Mouse (Mus musculus) E14TG2a.4 (cell line): ENCODE measurements at regions not wholly inside any gene's neighbourhood (a gene's known extent, or its start where the extent isn't known, plus 50 kb on each side); places are given as distances from the start of the nearest gene placed in this dataset.

Experiments used
- H3K27me3 ChIP-seq: 2 replicates; pipeline ENCODE4 v1.6.1; 2014; ENCODE audit warnings: low read length, control low read depth; ENCODE audit not compliant: insufficient read depth
- H3K36me3 ChIP-seq: 2 replicates; pipeline ENCODE4 v1.6.1; 2014; ENCODE audit warnings: low read length, control low read depth; ENCODE audit not compliant: insufficient read depth
- H3K4me1 ChIP-seq: replicated peaks from 2 replicates; pipeline ENCODE4 v1.6.1; 2014; ENCODE audit warnings: low read depth, low read length, control low read depth
- H3K4me3 ChIP-seq: replicated peaks from 2 replicates; pipeline ENCODE4 v1.5.1; 2014; ENCODE audit warnings: mild to moderate bottlenecking, low read length
- H3K9me3 ChIP-seq: 2 replicates; pipeline ENCODE4 v1.6.1; 2014; ENCODE audit warnings: low read length, control low read depth
- CTCF ChIP-seq: conservative IDR thresholded peaks from 2 replicates; pipeline ENCODE4 v1.5.1; 2014; ENCODE audit warnings: low read length
- NANOG ChIP-seq: IDR thresholded peaks from 2 replicates; pipeline ENCODE4 v1.6.1; 2014; ENCODE audit warnings: borderline replicate concordance, low read length, mixed read lengths
- POU5F1 ChIP-seq: IDR thresholded peaks from 2 replicates; pipeline ENCODE4 v1.6.1; 2014; ENCODE audit warnings: low read length, borderline replicate concordance

DNA sequence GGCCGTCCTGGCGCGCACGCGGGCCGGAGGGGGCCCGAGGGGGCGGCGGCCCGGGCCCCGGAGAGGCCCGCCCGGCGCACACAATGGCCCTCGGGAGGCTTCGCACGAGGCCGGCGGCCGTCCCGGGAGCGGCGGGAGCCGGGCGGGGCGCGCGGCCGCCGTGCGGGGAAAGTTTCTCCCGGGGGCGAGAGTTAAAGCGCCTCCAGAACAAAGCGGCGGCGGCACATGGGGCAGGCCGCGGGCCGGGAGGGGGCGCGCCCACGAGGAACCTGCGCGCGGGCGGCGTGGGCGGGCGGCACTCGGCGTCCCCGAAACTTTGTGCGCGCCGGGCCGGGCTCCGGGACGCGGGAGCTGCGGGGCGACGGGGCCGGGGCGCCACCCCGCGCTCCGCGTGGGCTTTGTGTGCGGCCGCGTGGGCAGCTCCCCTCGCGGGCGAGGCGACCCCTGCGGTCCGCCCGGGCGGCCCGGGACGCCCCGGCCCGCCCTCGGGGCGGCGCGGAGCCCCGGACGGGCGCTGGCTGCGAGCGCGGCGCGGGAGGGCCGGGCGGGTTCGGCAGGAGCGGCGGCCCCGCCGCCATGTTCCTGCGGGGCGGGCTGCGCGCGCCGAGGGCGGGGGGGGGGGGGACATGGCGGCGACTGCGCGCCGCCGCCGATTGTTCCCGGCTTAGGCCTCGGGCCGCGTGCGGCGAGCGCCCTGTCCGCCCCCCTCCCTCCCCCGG lies 50.5 kb upstream of the Gpc5 start:
- Histone ChIP-seq H3K36me3 (peaks cover 41% of the 10 kb centered on the region), H3K4me1 (peaks cover 34% of the 10 kb centered on the region), H3K9me3 (no peaks in the 10 kb centered on the region), H3K4me3 (peak overlapping the region; percentile 84), H3K27me3 (peaks cover 10% of the 10 kb centered on the region)
- TF ChIP-seq NANOG, result no peak
- no peak for TF ChIP-seq POU5F1
- no peak for TF ChIP-seq CTCF

DNA sequence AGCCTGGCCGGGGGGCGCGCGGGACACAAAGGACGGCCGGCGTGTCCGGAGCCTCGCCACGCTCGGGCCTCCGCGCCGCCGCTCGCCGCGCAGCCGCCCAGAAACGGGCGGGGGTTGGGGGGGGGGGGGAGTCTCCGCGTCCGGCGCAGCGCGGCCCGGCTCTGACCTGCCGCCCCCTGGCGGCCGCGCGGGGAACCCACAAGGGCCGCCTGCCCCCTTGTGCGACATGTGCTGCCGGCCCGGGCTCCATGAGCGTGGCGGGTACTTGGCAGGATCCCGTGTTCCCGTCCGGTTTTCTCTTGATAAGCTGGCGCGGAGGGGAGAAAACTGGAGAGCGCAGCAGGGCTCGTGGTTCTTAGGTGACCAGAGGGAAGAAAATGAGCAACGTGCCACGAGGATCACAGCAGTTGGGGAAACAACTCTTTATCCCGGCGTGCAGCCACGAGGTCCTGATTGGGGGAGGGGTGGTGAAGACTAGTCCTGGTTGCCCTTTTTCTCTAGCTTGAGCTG lies 49.9 kb upstream of the Gpc5 start:
- H3K4me1 ChIP-seq, result peaks cover 39% of the 10 kb centered on the region
- H3K4me3 ChIP-seq, result peak overlapping the region; percentile 84
- H3K36me3 ChIP-seq, result peaks cover 48% of the 10 kb centered on the region
- no peaks in the 10 kb centered on the region for H3K9me3 ChIP-seq
- peaks cover 8% of the 10 kb centered on the region for H3K27me3 ChIP-seq
- TF ChIP-seq CTCF, result no peak
- TF ChIP-seq NANOG, result no peak
- TF ChIP-seq POU5F1, result no peak
